Comparison of ENCODE assay signal across 7 mouse cellular contexts in the genomic region with DNA sequence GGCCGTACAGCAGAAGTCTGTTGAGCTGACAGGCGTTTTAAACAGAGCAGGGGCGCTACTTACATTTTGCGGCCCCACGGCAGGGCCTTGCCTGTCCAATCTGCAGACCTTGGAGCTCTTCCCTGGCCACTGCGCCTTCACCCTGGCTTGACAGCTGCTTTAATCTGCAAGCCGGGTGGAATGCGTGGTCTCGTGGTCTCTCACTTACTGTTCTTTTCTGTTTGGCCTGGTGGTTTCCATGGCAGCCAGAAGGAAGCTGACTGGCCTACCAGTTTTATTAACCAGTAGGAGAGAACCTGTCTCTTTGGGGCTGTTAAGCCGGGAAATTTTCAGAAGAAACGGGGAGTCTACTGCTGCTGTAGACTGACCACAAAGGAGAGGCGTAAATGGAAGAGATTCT. TPM values are rescaled to one million over a fixed set of nuclear protein-coding genes. Genes with fewer than 3 reads are reported as not detected.
A peak's percentile ranks its signal among the peaks of the same experiment; 100 is the strongest.
DNase-seq lines count a peak whose midpoint lies in the region; ATAC-seq and TF ChIP-seq lines count a peak whose summit lies in the region.

No protein-coding gene starts in this region.

- peak; percentile 37 to 48 for DNase-seq in left cerebral cortex, postnatal 10 days (ENCODE audit: extremely low spot score in 1 of 2, low spot score in 2 of 2)
- DNase-seq in left cerebral cortex, adult 2 months (ENCODE audit: extremely low spot score in 1 of 2, low spot score in 2 of 2), result no peak
- peak; percentile 61 for DNase-seq in retina, postnatal 1 day
- no peak for DNase-seq in spleen, postnatal 36 days (ENCODE audit: low spot score in 2 of 2)
- no peak for DNase-seq in cerebellum, adult 18-20 months

- no peaks in the 10 kb centered on the region for H3K9me3 ChIP-seq in forebrain, embryonic 12.5 days
- H3K9me3 ChIP-seq in hindbrain, embryonic 16.5 days (ENCODE audit: control insufficient read depth, low read length), result no peaks in the 10 kb centered on the region

- no peaks in the 10 kb centered on the region for H3K36me3 ChIP-seq in forebrain, embryonic 12.5 days (replicated peaks)
- no peaks in the 10 kb centered on the region for H3K36me3 ChIP-seq in hindbrain, embryonic 16.5 days (ENCODE audit: control insufficient read depth, insufficient read depth, low read length)

- no peak for TF ChIP-seq CTCF in left cerebral cortex, adult 2 months (IDR thresholded peaks at IDR 0.05)

- 27% methylated on average over 12 of the region's 12 CpGs for WGBS in forebrain, embryonic 12.5 days
- WGBS in hindbrain, embryonic 16.5 days, result 15% methylated on average over 12 of the region's 12 CpGs

- no peak overlapping the region for H3K4me3 ChIP-seq in left cerebral cortex, adult 2 months
- H3K4me3 ChIP-seq in forebrain, embryonic 12.5 days (replicated peaks), result no peak overlapping the region
- no peak overlapping the region for H3K4me3 ChIP-seq in hindbrain, embryonic 16.5 days (ENCODE audit: low read length)

- no peak overlapping the region for H3K27ac ChIP-seq in left cerebral cortex, adult 2 months
- H3K27ac ChIP-seq in forebrain, embryonic 12.5 days, result no peak overlapping the region
- no peak overlapping the region; the same call in 1 of the 2 replicates for H3K27ac ChIP-seq in hindbrain, embryonic 16.5 days (ENCODE audit: low read depth, low read length)

- no peak overlapping the region for H3K4me2 ChIP-seq in forebrain, embryonic 12.5 days
- peak overlapping the region; percentile 43 for H3K4me2 ChIP-seq in hindbrain, embryonic 16.5 days (ENCODE audit: low read length)

- peaks cover 13% of the 10 kb centered on the region for H3K27me3 ChIP-seq in forebrain, embryonic 12.5 days
- H3K27me3 ChIP-seq in hindbrain, embryonic 16.5 days (replicated peaks; ENCODE audit: control insufficient read depth, insufficient read depth, low read length), result 0 out of 2 replicates have a peak, but pooled peaks cover 2% of the 10 kb centered on the region

- peaks cover 8% of the 10 kb centered on the region for H3K4me1 ChIP-seq in forebrain, embryonic 12.5 days
- H3K4me1 ChIP-seq in hindbrain, embryonic 16.5 days (ENCODE audit: control insufficient read depth, insufficient read depth, low read depth, low read length), result peaks cover 7% of the 10 kb centered on the region

- H3K9ac ChIP-seq in forebrain, embryonic 12.5 days, result no peak overlapping the region
- H3K9ac ChIP-seq in hindbrain, embryonic 16.5 days (ENCODE audit: low read depth, low read length), result peak overlapping the region; percentile 35

- intact Hi-C loops in left cerebral cortex, postnatal 10 days (cut with DNase I), result no loop called here
- intact Hi-C loops in left cerebral cortex, adult 2 months (cut with DNase I), result no loop called here

- ATAC-seq in forebrain, embryonic 12.5 days (ENCODE audit: low FRiP score), result peak; percentile 18; the same call in 1 of the 2 replicates
- peak; percentile 52 for ATAC-seq in hindbrain, embryonic 16.5 days

RNA-seq across cellular contexts. Expression of a gene that starts 24.6 kb away (rescaled TPM):
- 10 to 100 TPM; 57.1 to 57.5 TPM for total RNA-seq in left cerebral cortex, postnatal 10 days (2021)
- total RNA-seq in left cerebral cortex, adult 2 months (2021), result 10 to 100 TPM; 66.1 to 76.5 TPM
- polyA plus RNA-seq in forebrain, embryonic 12.5 days (2016; fragmentation: Nextera tagmentation; extraction: Ambion mirVana), result 105 TPM in 2 replicates
- polyA plus RNA-seq in hindbrain, embryonic 16.5 days (2015; fragmentation: Nextera tagmentation; extraction: Ambion mirVana), result 48.8 and 60.2 TPM in 2 replicates

RNA-seq across cellular contexts. Expression of a gene that starts 26.0 kb away (rescaled TPM):
- under 1 TPM; 0.32 to 0.34 TPM for total RNA-seq in left cerebral cortex, postnatal 10 days (2021)
- total RNA-seq in left cerebral cortex, adult 2 months (2021), result under 1 TPM; 0.72 to 0.91 TPM
- 0.43 TPM in 1 of 2 replicates, not detected in the other for polyA plus RNA-seq in forebrain, embryonic 12.5 days (2016; fragmentation: Nextera tagmentation; extraction: Ambion mirVana)
- 0.88 and 1.9 TPM in 2 replicates for polyA plus RNA-seq in hindbrain, embryonic 16.5 days (2015; fragmentation: Nextera tagmentation; extraction: Ambion mirVana)

RNA-seq across cellular contexts. Expression of a gene that starts 57.9 kb away (rescaled TPM):
- total RNA-seq in left cerebral cortex, postnatal 10 days (2021), result 100 to 1,000 TPM; 231 to 243 TPM
- total RNA-seq in left cerebral cortex, adult 2 months (2021), result 100 to 1,000 TPM; 339 TPM
- polyA plus RNA-seq in forebrain, embryonic 12.5 days (2016; fragmentation: Nextera tagmentation; extraction: Ambion mirVana), result 25.2 and 26.6 TPM in 2 replicates
- polyA plus RNA-seq in hindbrain, embryonic 16.5 days (2015; fragmentation: Nextera tagmentation; extraction: Ambion mirVana), result 48.6 and 50.3 TPM in 2 replicates

Comparison
In these comparisons a context has a peak if more than half of its experiments do, and no peak if none do; other contexts are left out.
1. DNase-seq: peak in left cerebral cortex, postnatal 10 days (2 of 2) and retina, postnatal 1 day (single experiment); none in left cerebral cortex, adult 2 months (0 of 2), spleen, postnatal 36 days (0 of 2) and cerebellum, adult 18-20 months (0 of 2).